Mouse (Mus musculus): Measurements from ENCODE around the gene Lyrm1. TPM values are rescaled to one million over a fixed set of nuclear protein-coding genes. Genes with fewer than 3 reads are reported as not detected.

Lyrm1 gene
- total and polyA plus RNA-seq, 3 experiments: 4.6 to 10.9 (median 7.9) TPM

- Histone ChIP-seq H3K9ac (ENCODE audit: insufficient read depth, low read depth) (no peak overlapping the region), H3K36me3 (replicated peaks in 1 of 2; ENCODE audit: control insufficient read depth in 1 of 2, insufficient read depth in 1 of 2, low read length in 1 of 2) (peaks cover 1 to 69% of the 10 kb centered on the region in 2 experiments), H3K79me2 (replicated peaks; ENCODE audit: control insufficient read depth, extremely low read depth, insufficient read depth, poor library complexity, severe bottlenecking) (no peaks in the 10 kb centered on the region), H3K4me1 (ENCODE audit: control insufficient read depth in 1 of 2, insufficient read depth in 2 of 2) (peaks cover 5 to 21% of the 10 kb centered on the region in 2 experiments), H3K27ac (ENCODE audit: insufficient read depth, low read depth) (no peak overlapping the region), H3K4me3 (replicated peaks in 1 of 3; ENCODE audit: low read depth in 2 of 3, low read length in 2 of 3, poor library complexity in 1 of 3) (no peak overlapping the region), H3K9me3 (replicated peaks; ENCODE audit: low read length) (no peaks in the 10 kb centered on the region), H3K27me3 (replicated peaks) (no peaks in the 10 kb centered on the region), H3K4me2 (ENCODE audit: insufficient read depth, low read depth, poor library complexity, severe bottlenecking) (no peak overlapping the region)
- no peak for DNase-seq (ENCODE audit: extremely low read depth)
- dilution Hi-C loops (cut with MboI; ENCODE audit: extremely low pct_ligation_motif_present, extremely low pct_unique_long_range_greater_than_20kb, low sequenced_read_pairs) (no loop called here), in situ Hi-C loops (cut with MboI; ENCODE audit: low pct_ligation_motif_present, low pct_unique_long_range_greater_than_20kb, low sequenced_read_pairs) (loop anchor here (25.0 kb wide), 1 partner anchor 210 kb away; no protein-coding TSS in a partner anchor)
- no peak for TF ChIP-seq NELFE (IDR thresholded peaks at IDR 0.05; ENCODE audit: low read depth, low read length)
- TF ChIP-seq CHD1 (IDR thresholded peaks at IDR 0.05; ENCODE audit: low read depth, low read length): no peak
- TF ChIP-seq ELF1 (IDR thresholded peaks at IDR 0.05; ENCODE audit: low read depth, low read length): no peak
- no peak for TF ChIP-seq UBTF (IDR thresholded peaks at IDR 0.05; ENCODE audit: low read depth, low read length)
- no peak for TF ChIP-seq MAX (IDR thresholded peaks at IDR 0.05; ENCODE audit: low read length)
- no peak for TF ChIP-seq CHD2 (IDR thresholded peaks at IDR 0.05; ENCODE audit: low read length)
- TF ChIP-seq POLR2AphosphoS2 (IDR thresholded peaks at IDR 0.05; ENCODE audit: low read depth, low read length): no peak
- TF ChIP-seq MEF2A (IDR thresholded peaks at IDR 0.05; ENCODE audit: borderline replicate concordance, low read depth, low read length): no peak
- no peak for TF ChIP-seq KAT2A (IDR thresholded peaks at IDR 0.05; ENCODE audit: insufficient replicate concordance, low read length)
- TF ChIP-seq RCOR1 (conservative IDR thresholded peaks at IDR 0.05; ENCODE audit: low read depth, low read length): no peak
- no peak for TF ChIP-seq MXI1 (IDR thresholded peaks at IDR 0.05; ENCODE audit: low read depth, low read length)
- no peak for TF ChIP-seq SMC3 (IDR thresholded peaks at IDR 0.05; ENCODE audit: low read depth, low read length)
- TF ChIP-seq NRF1 (IDR thresholded peaks at IDR 0.05; ENCODE audit: low read depth, low read length): no peak
Measured at GRCm38 (mm10) chr7:119852494-119852893, 43.2 kb upstream of the Lyrm1 start.

- dilution Hi-C loops (cut with MboI; ENCODE audit: extremely low pct_ligation_motif_present, extremely low pct_unique_long_range_greater_than_20kb, low sequenced_read_pairs): no loop called here
- H3K4me1 ChIP-seq (ENCODE audit: control insufficient read depth in 1 of 2, insufficient read depth in 2 of 2): peaks cover 7 to 28% of the 10 kb centered on the region in 2 experiments
Measured at GRCm38 (mm10) chr7:119853186-119853585, 42.5 kb upstream of the Lyrm1 start.

More at GRCm38 (mm10) chr7:119853186-119853585, 42.5 kb upstream of the Lyrm1 start:
- in situ Hi-C loops (cut with MboI; ENCODE audit: low pct_ligation_motif_present, low pct_unique_long_range_greater_than_20kb, low sequenced_read_pairs): loop anchor here (25.0 kb wide), 1 partner anchor 209 kb away; no protein-coding TSS in a partner anchor
- no peak overlapping the region for H3K27ac ChIP-seq (ENCODE audit: insufficient read depth, low read depth)
- peaks cover 0 to 74% of the 10 kb centered on the region in 2 experiments for H3K36me3 ChIP-seq (replicated peaks in 1 of 2; ENCODE audit: control insufficient read depth in 1 of 2, insufficient read depth in 1 of 2, low read length in 1 of 2)
- H3K4me3 ChIP-seq (replicated peaks in 1 of 3; ENCODE audit: low read depth in 2 of 3, low read length in 2 of 3, poor library complexity in 1 of 3): no peak overlapping the region
- no peak for DNase-seq (ENCODE audit: extremely low read depth)
- no peak overlapping the region for H3K9ac ChIP-seq (ENCODE audit: insufficient read depth, low read depth)
- no peaks in the 10 kb centered on the region for H3K9me3 ChIP-seq (replicated peaks; ENCODE audit: low read length)
- TF ChIP-seq CTCF (conservative IDR thresholded peaks at IDR 0.05 in 1 of 2, IDR thresholded peaks at IDR 0.05 in 1 of 2; ENCODE audit: low read depth in 2 of 2, low read length in 2 of 2) (no peak), SIN3A (IDR thresholded peaks at IDR 0.05; ENCODE audit: low read length) (no peak), CHD1 (IDR thresholded peaks at IDR 0.05; ENCODE audit: low read depth, low read length) (no peak), E2F4 (IDR thresholded peaks at IDR 0.05; ENCODE audit: insufficient replicate concordance, low read depth, low read length) (no peak), CHD2 (IDR thresholded peaks at IDR 0.05; ENCODE audit: low read length) (no peak), JUND (conservative IDR thresholded peaks at IDR 0.05; ENCODE audit: low read depth, low read length) (no peak), BHLHE40 (IDR thresholded peaks at IDR 0.05; ENCODE audit: low read depth, low read length) (no peak), RAD21 (IDR thresholded peaks at IDR 0.05; ENCODE audit: low read depth, low read length) (no peak), SMC3 (IDR thresholded peaks at IDR 0.05; ENCODE audit: low read depth, low read length) (no peak), IRF4 (IDR thresholded peaks at IDR 0.05; ENCODE audit: low read depth, low read length) (no peak)
- no peaks in the 10 kb centered on the region for H3K79me2 ChIP-seq (replicated peaks; ENCODE audit: control insufficient read depth, extremely low read depth, insufficient read depth, poor library complexity, severe bottlenecking)
- H3K4me2 ChIP-seq (ENCODE audit: insufficient read depth, low read depth, poor library complexity, severe bottlenecking): no peak overlapping the region
- no peaks in the 10 kb centered on the region for H3K27me3 ChIP-seq (replicated peaks)

Data from CH12.LX (cell line).